Mouse (Mus musculus) heart, embryonic 15.5 days (tissue): ENCODE measurements around the gene Tecta. TPM values are rescaled to one million over a fixed set of nuclear protein-coding genes. Genes with fewer than 3 reads are reported as not detected.

Experiments used
- ATAC-seq: fragments of 200-750 bp; cut with Nextera tagmentation; replicated peaks from 2 replicates; pipeline ENCODE4 v1.8.0; 2017; ENCODE audit warnings: low read depth, moderate TSS enrichment; ENCODE audit not compliant: insufficient number of reproducible peaks, insufficient read depth, low FRiP score
- H3K27ac ChIP-seq: fragments of 300-500 bp; sonication (generic); 2 replicates; pipeline ENCODE4 v1.5.1; 2015; ENCODE audit warnings: mild to moderate bottlenecking, inconsistent platforms
- H3K27me3 ChIP-seq: fragments of 300-500 bp; sonication (generic); 2 replicates; pipeline ENCODE4 v1.6.1; 2015; ENCODE audit warnings: inconsistent platforms
- H3K36me3 ChIP-seq: fragments of 300-500 bp; sonication (generic); 2 replicates; pipeline ENCODE4 v1.6.1; 2015; ENCODE audit warnings: mild to moderate bottlenecking, inconsistent platforms
- H3K4me1 ChIP-seq: fragments of 300-500 bp; sonication (generic); replicated peaks from 2 replicates; pipeline ENCODE4 v1.6.1; 2015; ENCODE audit warnings: inconsistent platforms
- H3K4me2 ChIP-seq: fragments of 300-500 bp; sonication (generic); 2 replicates; pipeline ENCODE4 v1.6.1; 2015; ENCODE audit warnings: inconsistent platforms, mild to moderate bottlenecking, moderate library complexity
- H3K4me3 ChIP-seq: fragments of 300-500 bp; sonication (generic); 2 replicates; pipeline ENCODE4 v1.5.1; 2015; ENCODE audit warnings: mild to moderate bottlenecking, inconsistent platforms
- H3K9ac ChIP-seq: fragments of 300-500 bp; sonication (generic); 2 replicates; pipeline ENCODE4 v1.6.1; 2015; ENCODE audit warnings: mild to moderate bottlenecking, inconsistent platforms
- H3K9me3 ChIP-seq: fragments of 300-500 bp; sonication (generic); replicated peaks from 2 replicates; pipeline ENCODE4 v1.6.1; 2016; ENCODE audit warnings: inconsistent platforms
- WGBS: fragments of 180-500 bp; shearing (Covaris S2); methylation state at CpG from one replicate; pipeline ENCODE4 v1.1.7; 2015; ENCODE audit warnings: mixed read lengths; 5-methylcytosine and 5-hydroxymethylcytosine counted together
- microRNA-seq: library from miRNA; unstranded; fragments of <30 nt; microRNA quantifications from one replicate; pipeline ENCODE4, GENCODE M21; 2016
- polyA plus RNA-seq: library from polyadenylated mRNA; unstranded; fragments of >200 nt; fragmentation: Nextera tagmentation; extraction: Ambion mirVana; gene quantifications from 2 replicates; pipeline ENCODE4 v1.2.1, GENCODE M21; 2015

Gene Tecta
- polyA plus RNA-seq, 1 experiment from 2014 or later: 0.04 TPM

DNA sequence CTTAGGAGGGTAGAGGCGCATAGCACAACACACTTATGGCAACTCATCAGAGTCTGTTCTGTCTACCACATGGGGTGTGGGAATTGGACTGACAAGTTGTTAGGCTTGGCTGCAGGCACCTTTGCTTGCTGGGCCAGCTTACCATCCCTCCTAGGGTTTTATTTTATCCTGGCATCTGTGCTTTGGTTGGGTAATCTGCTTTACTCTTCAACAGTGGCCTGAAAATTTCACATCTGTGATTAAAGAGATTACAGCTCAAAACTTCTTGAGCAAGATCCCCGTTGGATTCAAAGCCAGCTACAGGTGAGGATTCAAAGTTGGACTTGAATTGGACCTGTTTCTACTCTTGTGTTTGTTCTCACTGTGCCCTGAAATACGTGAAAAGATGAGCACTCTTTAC, 106.1 kb downstream of the Tecta start:
- Histone ChIP-seq H3K27me3 (no peaks in the 10 kb centered on the region), H3K9me3 (no peaks in the 10 kb centered on the region), H3K4me1 (no peaks in the 10 kb centered on the region), H3K4me3 (no peak overlapping the region), H3K27ac (no peak overlapping the region), H3K9ac (no peak overlapping the region), H3K4me2 (no peak overlapping the region), H3K36me3 (no peaks in the 10 kb centered on the region)
- no peak for ATAC-seq
- 77% methylated on average over 3 of the region's 3 CpGs for WGBS

DNA sequence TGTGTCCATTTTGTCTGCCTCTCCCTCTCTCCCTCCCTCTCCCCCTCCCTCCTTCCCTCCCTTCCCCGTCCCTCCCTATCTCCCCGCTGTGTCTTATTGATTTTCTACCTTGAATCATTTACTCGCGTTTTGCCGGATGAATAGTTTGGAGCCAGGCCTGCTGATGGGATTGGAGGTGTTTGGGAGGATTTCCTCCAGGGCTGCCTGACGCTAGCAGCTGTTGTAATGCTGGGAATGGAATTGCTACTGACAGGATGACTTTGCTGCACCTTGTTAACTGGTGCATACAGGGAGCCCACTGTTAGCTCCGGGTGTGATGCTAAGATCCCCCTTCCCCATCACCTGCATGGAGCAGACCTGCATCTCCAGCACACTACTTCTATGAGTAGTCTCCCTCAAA, 106.7 kb downstream of the Tecta start:
- Histone ChIP-seq H3K27ac (no peak overlapping the region), H3K27me3 (no peaks in the 10 kb centered on the region), H3K4me2 (no peak overlapping the region), H3K4me3 (no peak overlapping the region), H3K9me3 (no peaks in the 10 kb centered on the region), H3K9ac (no peak overlapping the region), H3K36me3 (no peaks in the 10 kb centered on the region), H3K4me1 (no peaks in the 10 kb centered on the region)
- 61% methylated on average over 7 of the region's 7 CpGs for WGBS
- no peak for ATAC-seq

DNA sequence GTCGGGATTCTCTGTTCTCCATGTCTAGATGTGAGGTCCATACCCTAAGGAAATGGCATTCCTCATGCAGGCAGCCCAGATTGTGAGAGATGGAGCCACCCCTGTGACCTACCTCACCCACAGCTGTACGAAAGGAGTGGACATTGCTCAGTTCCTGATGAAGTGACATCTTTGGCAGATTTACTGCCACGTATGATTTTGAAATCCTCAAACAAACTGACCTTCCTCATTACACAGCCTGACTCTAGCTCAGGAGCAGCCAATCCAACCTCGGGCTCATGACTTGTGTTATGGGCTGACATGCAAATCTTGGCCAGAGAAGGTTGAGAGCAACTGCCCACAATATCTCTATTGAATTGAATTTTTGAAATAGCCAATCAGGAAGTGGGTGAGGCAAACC, 120.1 kb downstream of the Tecta start:
- WGBS: 58% methylated on average over 4 of the region's 4 CpGs
- Histone ChIP-seq H3K4me1 (no peaks in the 10 kb centered on the region), H3K9ac (no peak overlapping the region), H3K4me2 (no peak overlapping the region), H3K4me3 (no peak overlapping the region), H3K27ac (no peak overlapping the region), H3K27me3 (no peaks in the 10 kb centered on the region), H3K9me3 (no peaks in the 10 kb centered on the region), H3K36me3 (no peaks in the 10 kb centered on the region)
- no peak for ATAC-seq

Small RNA genes within 50 kb of the gene (microRNA-seq; reads per million reads assigned to microRNA genes)
- not detected for gene Gm44311

Other genes with a start within 250 kb of the Tecta start
- gene Sc5d, start 135.7 kb downstream of the Tecta start, polyA plus RNA-seq: 18.5 and 23.9 TPM in 2 replicates
- gene Tbcel, start 107.9 kb upstream of the Tecta start, polyA plus RNA-seq: 2.5 and 3.2 TPM in 2 replicates